Mouse (Mus musculus) thymus, adult 2 months (tissue): ENCODE data around the gene Siglecg. TPM values are rescaled to one million over a fixed set of nuclear protein-coding genes. Genes with fewer than 3 reads are reported as not detected.

Experiments
- DNase-seq: peaks from one replicate; pipeline ENCODE4 v3.0.0; 2021
- H3K27ac ChIP-seq: fragments of 200-500 bp; 2 replicates; pipeline ENCODE4 v1.5.1; 2012; ENCODE audit warnings: low read length, control low read depth; ENCODE audit not compliant: control insufficient read depth, insufficient read depth
- H3K27me3 ChIP-seq: fragments of 200-500 bp; 2 replicates; pipeline ENCODE4 v1.6.1; 2012; ENCODE audit warnings: mild to moderate bottlenecking, low read length, moderate library complexity, mixed read lengths; ENCODE audit not compliant: control insufficient read depth, insufficient read depth
- H3K36me3 ChIP-seq: fragments of 200-500 bp; 2 replicates; pipeline ENCODE4 v1.6.1; 2012; ENCODE audit warnings: mild to moderate bottlenecking, low read length, moderate library complexity; ENCODE audit not compliant: control insufficient read depth, insufficient read depth
- H3K4me1 ChIP-seq: fragments of 200-500 bp; replicated peaks from 2 replicates; pipeline ENCODE4 v1.6.1; 2012; ENCODE audit warnings: low read length; ENCODE audit not compliant: control insufficient read depth, insufficient read depth
- H3K4me3 ChIP-seq: fragments of 200-500 bp; 2 replicates; pipeline ENCODE4 v1.5.1; 2012; ENCODE audit warnings: mild to moderate bottlenecking, low read length, control low read depth, moderate library complexity; ENCODE audit not compliant: control insufficient read depth, insufficient read depth
- CTCF ChIP-seq: fragments of 200-500 bp; IDR thresholded peaks from 2 replicates; pipeline ENCODE4 v1.5.1; 2012; ENCODE audit warnings: mild to moderate bottlenecking, control low read depth, low read length, moderate library complexity, borderline replicate concordance; ENCODE audit not compliant: control insufficient read depth, poor library complexity, insufficient read depth; ENCODE audit errors: extremely low read depth
- POLR2A ChIP-seq: fragments of 200-500 bp; IDR thresholded peaks from 2 replicates; pipeline ENCODE4 v1.6.1; 2012; ENCODE audit warnings: mild to moderate bottlenecking, low read length, control low read depth, moderate library complexity; ENCODE audit not compliant: control insufficient read depth, poor library complexity, insufficient read depth; ENCODE audit errors: extremely low read depth
- WGBS: fragments of 180-500 bp; shearing (Covaris S2); methylation state at CpG from one replicate; pipeline ENCODE4 v1.1.7; 2018; 5-methylcytosine and 5-hydroxymethylcytosine counted together
- polyA plus RNA-seq: library from polyadenylated mRNA; depleted of rRNA; stranded (reverse); fragments of >200 nt; gene quantifications from 2 replicates; pipeline ENCODE4 v1.2.3, GENCODE M21; 2012

The Siglecg gene
- polyA plus RNA-seq, 1 experiment, result 13.8 TPM

- Histone ChIP-seq H3K27ac (no peak overlapping the region), H3K4me3 (no peak overlapping the region), H3K36me3 (no peaks in the 10 kb centered on the region), H3K4me1 (peaks cover 7% of the 10 kb centered on the region), H3K27me3 (no peaks in the 10 kb centered on the region)
- no peak for DNase-seq
- WGBS, result 87% methylated on average over 2 of the region's 3 CpGs
- TF ChIP-seq CTCF, result no peak
- TF ChIP-seq POLR2A, result no peak
Observed at GRCm38 (mm10) chr7:43448246-43448645, 40.2 kb downstream of the Siglecg start.

GRCm38 (mm10) chr7:43449811-43450210 lies 41.8 kb downstream of the Siglecg start:
- Histone ChIP-seq H3K4me3 (no peak overlapping the region), H3K36me3 (no peaks in the 10 kb centered on the region), H3K27ac (no peak overlapping the region), H3K4me1 (no peaks in the 10 kb centered on the region), H3K27me3 (no peaks in the 10 kb centered on the region)
- 99% methylated on average over 2 of the region's 2 CpGs for WGBS
- DNase-seq, result no peak
- TF ChIP-seq POLR2A (no peak), CTCF (no peak)

- DNase-seq, result no peak
- Histone ChIP-seq H3K27ac (no peak overlapping the region), H3K4me3 (no peak overlapping the region), H3K36me3 (no peaks in the 10 kb centered on the region), H3K27me3 (no peaks in the 10 kb centered on the region), H3K4me1 (no peaks in the 10 kb centered on the region)
- 97% methylated on average over 11 of the region's 11 CpGs for WGBS
- TF ChIP-seq CTCF (no peak), POLR2A (no peak)
Observed at GRCm38 (mm10) chr7:43451726-43452125, 43.7 kb downstream of the Siglecg start.

GRCm38 (mm10) chr7:43452609-43453008 lies 44.6 kb downstream of the Siglecg start:
- DNase-seq, result peak; percentile 32
- Histone ChIP-seq H3K36me3 (no peaks in the 10 kb centered on the region), H3K27me3 (no peaks in the 10 kb centered on the region), H3K4me1 (no peaks in the 10 kb centered on the region), H3K27ac (no peak overlapping the region), H3K4me3 (no peak overlapping the region)
- 21% methylated on average over 4 of the region's 4 CpGs for WGBS
- TF ChIP-seq POLR2A, result no peak
- TF ChIP-seq CTCF, result no peak

GRCm38 (mm10) chr7:43453599-43454355 lies 45.8 kb downstream of the Siglecg start:
- H3K4me3 ChIP-seq, result no peak overlapping the region
- WGBS, result 86% methylated on average over 14 of the region's 14 CpGs
- DNase-seq, result no peak
- no peaks in the 10 kb centered on the region for H3K4me1 ChIP-seq
- H3K27me3 ChIP-seq, result no peaks in the 10 kb centered on the region
- no peak overlapping the region for H3K27ac ChIP-seq
- H3K36me3 ChIP-seq, result no peaks in the 10 kb centered on the region
- TF ChIP-seq CTCF, result no peak
- no peak for TF ChIP-seq POLR2A

GRCm38 (mm10) chr7:43454371-43454770 lies 46.4 kb downstream of the Siglecg start:
- no peak for DNase-seq
- no peaks in the 10 kb centered on the region for H3K36me3 ChIP-seq
- no peaks in the 10 kb centered on the region for H3K4me1 ChIP-seq
- no peak overlapping the region for H3K4me3 ChIP-seq
- TF ChIP-seq CTCF (no peak), POLR2A (no peak)
- no peak overlapping the region for H3K27ac ChIP-seq
- 89% methylated on average over 6 of the region's 6 CpGs for WGBS
- no peaks in the 10 kb centered on the region for H3K27me3 ChIP-seq

GRCm38 (mm10) chr7:43462851-43463250 lies 54.8 kb downstream of the Siglecg start, which contains the start of gene Vsig10l:
Gene Vsig10l, plus strand, starts transcription at chr7:43463151.
- DNase-seq, result no peak
- no peak within 1 kb of the TSS for H3K27ac ChIP-seq
- H3K27me3 ChIP-seq, result no peaks in the 10 kb centered on the region; the same call in 1 of the 2 replicates
- H3K4me3 ChIP-seq, result no peak within 1 kb of the TSS
- H3K36me3 ChIP-seq, result no peaks in the 10 kb centered on the region
- TF ChIP-seq POLR2A (no peak), CTCF (no peak)
- 88% methylated on average over 4 of the region's 4 CpGs for WGBS
- peaks cover 19% of the 10 kb centered on the region for H3K4me1 ChIP-seq
